In genomic region chr3:35482296-35482695, GRCm38 (mm10) we compare ENCODE assay signal across 8 mouse cellular contexts.
DNase-seq lines count a peak whose midpoint lies in the region; ATAC-seq lines count a peak whose summit lies in the region.

No protein-coding gene starts in this region.

- H3K36me3 ChIP-seq in kidney, embryonic 16.5 days (ENCODE audit: insufficient read depth, low read length), result no peaks in the 10 kb centered on the region
- no peaks in the 10 kb centered on the region for H3K36me3 ChIP-seq in forebrain, embryonic 12.5 days (replicated peaks)
- H3K36me3 ChIP-seq in hindbrain, embryonic 13.5 days, result no peaks in the 10 kb centered on the region
- H3K36me3 ChIP-seq in neural tube, embryonic 13.5 days, result no peaks in the 10 kb centered on the region

- H3K4me1 ChIP-seq in kidney, embryonic 16.5 days (ENCODE audit: insufficient read depth, low read length), result no peaks in the 10 kb centered on the region
- peaks cover 20% of the 10 kb centered on the region for H3K4me1 ChIP-seq in forebrain, embryonic 12.5 days
- H3K4me1 ChIP-seq in hindbrain, embryonic 13.5 days (replicated peaks), result peaks cover 21% of the 10 kb centered on the region
- H3K4me1 ChIP-seq in neural tube, embryonic 13.5 days (replicated peaks), result peaks cover 20% of the 10 kb centered on the region

- WGBS in kidney, embryonic 16.5 days, result 8% methylated on average over 6 of the region's 6 CpGs
- under 1% methylated on average over 6 of the region's 6 CpGs for WGBS in forebrain, embryonic 12.5 days
- WGBS in hindbrain, embryonic 13.5 days, result 3% methylated on average over 6 of the region's 6 CpGs
- WGBS in neural tube, embryonic 13.5 days, result 4% methylated on average over 6 of the region's 6 CpGs

- DNase-seq in kidney, adult 8-10 months, result peak; percentile 6 to 41
- peak; percentile 33 for DNase-seq in c-Kit-positive CD71-negative TER-119-negative erythroid progenitor cells, embryonic 14.5 days (ENCODE audit: low read depth)
- peak; percentile 80 to 88 for DNase-seq in left cerebral cortex, postnatal 25 days (ENCODE audit: low spot score in 2 of 2)
- DNase-seq in yolk sac, embryonic 10.5 days (ENCODE audit: low spot score), result peak; percentile 15

- no peak overlapping the region for H3K27ac ChIP-seq in kidney, embryonic 16.5 days (ENCODE audit: low read length)
- peak overlapping the region; percentile 46; the same call in 1 of the 2 replicates for H3K27ac ChIP-seq in forebrain, embryonic 12.5 days
- H3K27ac ChIP-seq in hindbrain, embryonic 13.5 days, result no peak overlapping the region
- peak overlapping the region; percentile 54 for H3K27ac ChIP-seq in neural tube, embryonic 13.5 days (replicated peaks)

- intact Hi-C loops in left cerebral cortex, postnatal 25 days (cut with DNase I), result loop anchor here (1.0 to 10.0 kb wide), 8 partner anchors 90 to 1625 kb away; no protein-coding TSS in a partner anchor

- no peak overlapping the region for H3K4me2 ChIP-seq in kidney, embryonic 16.5 days (replicated peaks; ENCODE audit: low read depth, low read length)
- peak overlapping the region; percentile 46 for H3K4me2 ChIP-seq in forebrain, embryonic 12.5 days
- peak overlapping the region; percentile 48 for H3K4me2 ChIP-seq in hindbrain, embryonic 13.5 days
- H3K4me2 ChIP-seq in neural tube, embryonic 13.5 days, result peak overlapping the region; percentile 50

- no peak for ATAC-seq in kidney, embryonic 16.5 days (ENCODE audit: low FRiP score, low TSS enrichment)
- peak; percentile 62 for ATAC-seq in forebrain, embryonic 12.5 days (ENCODE audit: low FRiP score)
- ATAC-seq in hindbrain, embryonic 13.5 days (ENCODE audit: low FRiP score), result peak; percentile 62; the same call in 1 of the 2 replicates
- ATAC-seq in neural tube, embryonic 13.5 days (ENCODE audit: low read depth), result peak; percentile 74

- peaks cover 22% of the 10 kb centered on the region for H3K27me3 ChIP-seq in kidney, embryonic 16.5 days (ENCODE audit: insufficient read depth, low read length)
- H3K27me3 ChIP-seq in forebrain, embryonic 12.5 days, result no peaks in the 10 kb centered on the region
- peaks cover 4% of the 10 kb centered on the region; the same call in 1 of the 2 replicates for H3K27me3 ChIP-seq in hindbrain, embryonic 13.5 days
- H3K27me3 ChIP-seq in neural tube, embryonic 13.5 days, result peaks cover 16% of the 10 kb centered on the region

- H3K9ac ChIP-seq in kidney, embryonic 16.5 days (replicated peaks; ENCODE audit: low read length), result no peak overlapping the region
- peak overlapping the region; percentile 36; the same call in 1 of the 2 replicates for H3K9ac ChIP-seq in forebrain, embryonic 12.5 days
- peak overlapping the region; percentile 55; the same call in 1 of the 2 replicates for H3K9ac ChIP-seq in hindbrain, embryonic 13.5 days
- peak overlapping the region; percentile 56; the same call in 1 of the 2 replicates for H3K9ac ChIP-seq in neural tube, embryonic 13.5 days

- H3K4me3 ChIP-seq in kidney, embryonic 16.5 days (ENCODE audit: low read length), result no peak overlapping the region
- H3K4me3 ChIP-seq in forebrain, embryonic 12.5 days (replicated peaks), result no peak overlapping the region; the same call in 1 of the 2 replicates
- peak overlapping the region; percentile 20 for H3K4me3 ChIP-seq in hindbrain, embryonic 13.5 days
- H3K4me3 ChIP-seq in neural tube, embryonic 13.5 days, result no peak overlapping the region

- H3K9me3 ChIP-seq in kidney, embryonic 16.5 days (ENCODE audit: low read length), result no peaks in the 10 kb centered on the region
- no peaks in the 10 kb centered on the region for H3K9me3 ChIP-seq in forebrain, embryonic 12.5 days
- H3K9me3 ChIP-seq in hindbrain, embryonic 13.5 days, result no peaks in the 10 kb centered on the region
- H3K9me3 ChIP-seq in neural tube, embryonic 13.5 days, result no peaks in the 10 kb centered on the region

Comparison
In these comparisons a context has a peak if more than half of its experiments do, and no peak if none do; other contexts are left out.
1. DNase-seq: peak in every context shown above with its lines; median percentile 84 in left cerebral cortex, postnatal 25 days; 33 in c-Kit-positive CD71-negative TER-119-negative erythroid progenitor cells, embryonic 14.5 days; 24 in kidney, adult 8-10 months; 15 in yolk sac, embryonic 10.5 days.
2. H3K27ac ChIP-seq: peak in forebrain, embryonic 12.5 days (single experiment) and neural tube, embryonic 13.5 days (single experiment); none in kidney, embryonic 16.5 days (single experiment) and hindbrain, embryonic 13.5 days (single experiment).